Mouse (Mus musculus): ENCODE data around the gene Il23r.

Il23r gene

DNA sequence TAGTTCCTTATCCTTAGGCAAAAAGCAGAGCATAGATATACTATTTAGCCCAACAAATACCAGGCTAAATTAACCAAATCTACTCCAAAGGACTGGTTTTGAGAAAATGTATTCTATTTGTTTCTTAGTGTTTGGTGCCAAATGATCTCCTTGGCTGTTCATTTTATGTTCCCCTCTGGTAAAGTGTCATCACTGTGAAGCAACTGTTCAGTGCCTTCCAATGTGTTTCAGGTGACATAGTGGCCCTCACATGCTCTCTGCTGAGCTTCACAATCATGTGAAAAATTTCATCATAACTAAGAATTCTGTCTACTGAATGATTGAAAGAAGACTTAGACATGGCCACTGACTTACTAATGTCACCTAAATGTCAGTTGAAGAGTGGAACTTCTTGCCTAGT, 54.6 kb downstream of the Il23r start:
- POLR2A ChIA-PET = no interaction called here
- CTCF ChIA-PET = no interaction called here

DNA sequence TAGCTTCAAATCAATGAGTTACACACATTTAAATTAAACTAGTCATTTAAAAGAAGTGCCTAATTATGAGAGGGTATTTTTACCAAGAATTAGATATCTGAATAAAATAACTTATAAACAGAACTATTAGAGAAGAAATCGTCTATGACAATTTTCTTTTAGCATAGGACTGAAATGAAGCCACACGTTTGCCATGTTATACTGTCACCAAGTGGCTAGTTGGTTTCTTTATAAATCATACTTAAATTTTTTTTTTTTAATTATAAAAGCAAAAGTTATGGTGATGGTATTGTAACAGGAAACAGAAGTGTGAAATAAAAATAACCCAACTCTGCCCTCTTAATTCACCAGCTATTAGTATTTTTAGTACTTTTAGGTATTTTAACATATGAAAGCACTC, 55.4 kb downstream of the Il23r start:
- POLR2A ChIA-PET = no interaction called here
- CTCF ChIA-PET = interaction anchor here in 1 of 4 experiments (1.2 kb wide), 1 partner anchor 266 kb away, joined by 7 read pairs; no protein-coding TSS in a partner anchor

DNA sequence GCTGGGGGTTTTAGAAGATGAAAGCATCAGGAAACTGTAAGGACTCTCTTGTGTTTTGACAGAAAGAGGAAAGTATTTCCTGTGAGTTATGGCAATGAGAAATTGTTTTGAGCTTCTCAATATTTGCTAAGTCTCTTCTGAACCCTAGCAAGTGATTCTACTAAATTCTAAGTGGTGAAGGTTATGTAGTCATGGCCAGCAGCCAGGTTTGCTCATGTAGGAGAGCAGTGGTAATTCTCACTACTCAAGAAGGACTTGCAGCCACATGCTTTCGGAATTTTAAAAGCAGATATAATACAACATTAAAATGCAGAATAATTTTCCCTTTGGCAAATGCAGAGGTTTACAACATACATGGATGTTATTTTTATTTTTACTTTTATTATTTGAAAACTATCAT, 55.9 kb downstream of the Il23r start:
- ChIA-PET POLR2A (no interaction called here), CTCF (interaction anchor here in 2 of 4 experiments (0.7 to 1.2 kb wide), 3 partner anchors 16 to 266 kb away, joined by 3 to 7 read pairs (median 3); no protein-coding TSS in a partner anchor)

DNA sequence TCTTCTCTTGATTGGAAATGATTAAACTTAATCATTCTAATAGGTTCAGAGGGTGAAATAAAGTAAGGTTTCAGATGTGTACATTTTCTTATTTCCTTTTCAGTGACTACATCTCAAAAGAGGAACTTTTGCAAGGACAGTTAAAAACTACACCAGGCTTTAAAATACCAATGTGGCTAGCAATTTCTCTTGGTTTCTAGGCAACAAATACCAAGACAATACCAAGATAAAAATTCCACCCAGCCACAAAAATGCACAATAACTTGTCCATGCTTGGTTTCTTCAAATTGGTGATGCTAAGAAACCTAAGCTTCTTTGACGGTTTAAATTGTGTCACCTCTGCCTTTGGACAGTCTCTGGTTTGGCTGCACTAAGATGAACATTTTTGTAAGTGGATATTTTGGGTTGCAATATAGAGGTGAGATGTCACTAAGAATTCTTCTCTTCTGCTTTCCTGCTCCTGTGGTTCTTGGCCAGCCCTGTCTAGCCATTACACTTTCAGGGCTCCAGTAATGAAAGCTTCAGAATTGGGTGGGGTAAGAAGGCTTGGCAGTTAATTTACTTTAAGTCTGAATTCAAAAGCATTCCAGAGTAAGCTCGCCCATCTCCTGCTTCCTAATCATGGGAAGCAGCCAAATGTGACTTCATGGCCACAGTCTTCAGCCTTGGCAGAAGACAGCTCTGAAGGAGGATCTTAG, 56.8 kb downstream of the Il23r start:
- ChIA-PET CTCF (interaction anchor here in 2 of 4 experiments (0.7 to 1.2 kb wide), 3 partner anchors 17 to 265 kb away, joined by 3 to 7 read pairs (median 3); no protein-coding TSS in a partner anchor), POLR2A (no interaction called here)

DNA sequence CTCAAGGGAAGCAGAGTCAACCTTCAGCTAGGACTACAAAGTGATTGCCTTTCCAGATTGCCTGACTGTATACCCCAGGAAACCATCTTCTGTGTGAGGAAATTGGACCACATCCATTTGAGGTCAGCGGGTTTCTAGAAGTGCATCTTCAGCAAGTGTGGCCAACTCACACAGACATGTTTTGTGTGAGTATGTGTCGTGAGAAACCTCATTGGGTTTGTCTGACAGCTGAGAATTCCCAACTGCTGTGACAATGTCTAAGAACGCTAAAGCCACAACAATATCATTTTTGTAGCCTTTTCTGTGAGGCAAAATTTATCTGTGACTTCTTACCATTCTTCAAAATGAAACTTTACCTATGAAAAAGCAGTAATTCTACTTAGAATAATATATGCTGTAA, 59.8 kb downstream of the Il23r start:
- ChIA-PET POLR2A (no interaction called here), CTCF (no interaction called here)

DNA sequence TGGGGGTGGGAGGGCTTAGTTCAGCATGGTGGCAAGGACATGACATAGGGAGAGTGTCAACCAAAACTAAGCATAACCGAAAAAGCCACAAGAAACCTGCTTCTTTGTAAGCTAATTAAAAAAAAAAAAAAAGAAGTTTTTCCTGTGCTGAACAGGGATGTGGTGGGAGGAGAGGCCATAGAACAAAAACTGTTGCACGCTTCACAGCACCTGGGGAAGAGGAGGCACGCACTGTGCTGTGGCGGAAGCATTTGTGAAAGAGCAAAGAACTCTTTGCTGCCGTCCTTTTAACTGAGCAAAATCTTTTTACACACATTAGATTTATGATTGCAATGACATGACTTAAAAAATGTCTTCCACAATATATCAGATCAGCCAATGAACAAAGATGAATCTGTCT, 69.9 kb downstream of the Il23r start:
- ChIA-PET CTCF (no interaction called here), POLR2A (interaction anchor here in 1 of 4 experiments (1.0 kb wide), 1 partner anchor 128 kb away, joined by 3 read pairs; no protein-coding TSS in a partner anchor)

DNA sequence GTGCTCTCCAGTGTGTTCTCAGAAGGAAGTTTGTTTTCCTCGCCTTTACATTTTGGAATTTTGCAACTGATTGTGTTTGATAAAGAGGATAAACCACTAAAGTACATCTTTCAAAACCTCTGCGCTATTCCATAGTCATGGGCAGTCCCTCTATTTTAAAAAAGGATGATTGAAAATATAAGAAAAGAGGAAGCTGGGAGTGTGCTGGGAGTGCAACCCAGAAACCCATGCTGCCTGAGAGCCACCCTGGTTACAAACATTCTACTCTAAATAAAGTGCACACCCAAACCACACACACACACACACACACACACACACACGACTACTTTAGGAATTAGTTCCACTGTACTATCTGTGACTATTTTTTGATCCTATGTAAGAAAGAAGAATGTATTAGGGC, 75.1 kb downstream of the Il23r start:
- ChIA-PET CTCF (no interaction called here), POLR2A (interaction anchor here in 1 of 4 experiments (0.6 to 1.7 kb wide), 3 partner anchors 11 to 423 kb away, joined by 3 to 5 read pairs (median 4); no protein-coding TSS in a partner anchor)

DNA sequence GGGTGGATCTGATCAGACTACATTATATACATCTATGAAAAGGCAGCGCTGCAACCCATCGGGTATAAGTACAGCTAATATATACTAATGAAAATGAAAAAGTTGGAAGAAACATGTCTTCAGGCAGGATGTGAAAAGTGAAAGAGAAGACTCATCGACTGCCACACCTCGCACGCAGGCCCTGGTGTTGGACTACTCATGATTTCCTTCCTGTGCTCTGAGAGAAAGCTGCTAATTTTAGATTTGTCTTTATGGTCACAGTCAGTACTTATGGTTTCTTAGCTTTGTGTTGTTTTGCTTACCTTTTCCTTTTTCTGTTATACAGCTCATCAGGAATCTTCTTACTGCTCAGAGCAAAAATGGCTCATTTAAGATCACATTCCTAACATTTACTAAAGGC, 76.4 kb downstream of the Il23r start:
- ChIA-PET CTCF (no interaction called here), POLR2A (interaction anchor here in 1 of 4 experiments (1.7 kb wide), 1 partner anchor 10 kb away, joined by 4 read pairs; no protein-coding TSS in a partner anchor)

DNA sequence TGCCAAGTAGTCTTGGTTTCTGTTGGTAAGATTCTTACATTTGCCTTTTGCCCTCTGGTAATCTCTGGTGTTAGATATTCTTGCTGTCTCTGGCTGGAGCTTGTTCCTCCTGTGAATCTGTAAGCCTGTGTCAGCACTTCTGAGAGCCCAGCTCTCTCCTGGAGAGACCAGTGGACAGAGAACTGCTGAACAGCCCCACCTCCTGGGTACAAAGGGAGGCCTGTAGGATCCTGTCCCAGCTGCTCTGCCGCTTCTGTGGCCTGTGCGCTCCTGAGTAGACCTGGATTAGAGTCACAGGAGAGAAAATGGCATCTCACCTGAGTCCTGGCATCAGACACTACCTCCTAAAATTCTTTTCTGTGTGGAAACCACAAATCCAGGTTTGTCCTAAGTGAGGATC, 78.3 kb downstream of the Il23r start:
- POLR2A ChIA-PET = no interaction called here
- CTCF ChIA-PET = no interaction called here

DNA sequence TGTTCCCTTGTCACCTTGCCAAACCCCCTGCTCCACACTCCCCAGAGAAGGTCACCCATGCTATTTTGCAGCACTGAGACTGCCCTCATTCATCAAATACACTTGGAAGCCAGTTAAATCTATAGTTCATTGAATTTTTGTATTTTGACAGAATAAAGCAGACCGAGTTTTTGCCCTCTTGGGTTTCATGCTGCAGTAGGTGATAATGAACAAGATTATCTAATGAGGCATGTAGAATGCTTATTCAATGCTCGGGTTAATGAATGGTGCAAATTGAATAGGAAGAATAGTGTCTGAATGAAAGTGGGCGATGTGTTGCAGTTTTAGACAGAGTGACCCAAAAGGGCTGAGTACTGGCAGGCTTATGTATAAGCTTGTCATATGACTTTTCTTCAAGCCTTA, 86.4 kb downstream of the Il23r start:
- POLR2A ChIA-PET = interaction anchor here in 1 of 4 experiments (1.1 kb wide), 1 partner anchor 10 kb away, joined by 4 read pairs; no protein-coding TSS in a partner anchor

DNA sequence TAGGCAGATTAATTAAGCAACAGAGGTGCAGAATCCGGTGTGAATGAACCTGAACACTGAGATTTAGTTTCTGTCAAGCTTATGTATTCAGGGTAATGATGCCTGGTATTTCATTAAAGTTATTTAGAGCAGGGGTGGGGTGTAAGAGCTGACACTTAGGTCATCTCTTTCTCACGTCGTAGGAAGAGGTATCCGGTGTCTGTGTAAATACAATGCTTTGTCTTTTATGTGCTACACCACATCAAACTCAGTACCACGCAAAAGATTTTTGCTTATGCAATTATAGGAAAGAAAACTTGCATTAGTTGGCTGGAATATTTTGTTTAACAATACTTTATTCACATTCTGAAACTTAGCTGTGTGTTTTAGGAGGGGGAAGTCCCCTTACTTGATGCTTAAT, 92.1 kb downstream of the Il23r start:
- CTCF ChIA-PET = no interaction called here
- POLR2A ChIA-PET = no interaction called here

More for the DNA sequence above, 86.4 kb downstream of the Il23r start:
- CTCF ChIA-PET = no interaction called here

DNA sequence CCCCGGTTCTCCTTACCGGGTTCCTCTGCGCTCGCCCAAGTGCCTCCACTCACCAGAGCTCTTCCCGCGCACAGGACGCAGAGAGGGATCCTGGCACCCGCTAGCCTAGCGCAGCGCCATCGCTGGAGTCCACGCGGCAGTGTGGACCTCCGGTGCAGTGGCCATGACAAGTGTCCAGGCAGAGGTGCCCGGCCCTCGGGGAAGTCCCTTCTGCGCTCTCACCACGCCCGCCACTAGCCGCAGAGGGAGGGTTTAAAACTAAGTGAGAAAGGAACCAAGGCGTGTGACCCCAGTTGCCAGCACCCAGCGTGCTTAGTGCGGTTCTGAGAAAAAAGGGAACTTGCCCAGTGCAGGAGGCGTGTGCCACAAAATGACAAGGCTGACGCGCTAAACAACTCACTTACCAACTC, 115.7 kb downstream of the Il23r start, which contains the start of gene Il12rb2:
Gene Il12rb2, minus strand, starts transcription at position 207 of the 410 bp plus-strand sequence.
- POLR2A ChIA-PET = no interaction called here

More for the DNA sequence above, 115.7 kb downstream of the Il23r start, which contains the start of gene Il12rb2:
- CTCF ChIA-PET = no interaction called here

Measured in embryonic stem cell, embryonic (primary cell).